Mouse (Mus musculus): Measurements from ENCODE around the gene Arl6ip6. TPM values are rescaled to one million over a fixed set of nuclear protein-coding genes. Genes with fewer than 3 reads are reported as not detected.

The Arl6ip6 gene
- polyA plus RNA-seq (2015; fragmentation: Nextera tagmentation; extraction: Ambion mirVana): 41.7 and 43.2 TPM in 2 replicates

- ATAC-seq (replicated peaks; ENCODE audit: low FRiP score, low read depth) (peak; percentile 92), DNase-seq (ENCODE audit: low spot score) (peak; percentile 97)
- under 1% methylated on average over 63 of the region's 82 CpGs for whole genome bisulfite sequencing
- peak within 1 kb of the TSS; percentile 90 for H3K9ac ChIP-seq (ENCODE audit: low read depth, low read length)
- 0 out of 2 replicates have a peak, but pooled peaks cover 5% of the 10 kb centered on the region for H3K36me3 ChIP-seq (ENCODE audit: insufficient read depth, low read length)
- peak within 1 kb of the TSS; percentile 89 for H3K4me2 ChIP-seq (ENCODE audit: low read length)
- H3K27me3 ChIP-seq (ENCODE audit: insufficient read depth, low read length): no peaks in the 10 kb centered on the region
- H3K4me3 ChIP-seq (replicated peaks; ENCODE audit: low read depth, low read length): peak within 1 kb of the TSS; percentile 64
- H3K9me3 ChIP-seq (replicated peaks; ENCODE audit: low read length): no peaks in the 10 kb centered on the region
- TF ChIP-seq CTCF (IDR thresholded peaks at IDR 0.05; ENCODE audit: low read depth): no peak
- H3K27ac ChIP-seq: peak within 1 kb of the TSS; percentile 98
- H3K4me1 ChIP-seq (replicated peaks; ENCODE audit: insufficient read depth, low read length): peaks cover 3% of the 10 kb centered on the region; the same call in 1 of the 2 replicates
Observed at GRCm38 (mm10) chr2:53191523-53192220, at the start of gene Arl6ip6. Arl6ip6 (plus strand) TSS chr2:53191726.

GRCm38 (mm10) chr2:53146852-53147251 lies 44.7 kb upstream of the Arl6ip6 start:
- Histone ChIP-seq H3K27ac (no peak overlapping the region), H3K27me3 (ENCODE audit: insufficient read depth, low read length) (no peaks in the 10 kb centered on the region), H3K4me3 (replicated peaks; ENCODE audit: low read depth, low read length) (no peak overlapping the region), H3K9me3 (replicated peaks; ENCODE audit: low read length) (no peaks in the 10 kb centered on the region), H3K36me3 (ENCODE audit: insufficient read depth, low read length) (peaks cover 32% of the 10 kb centered on the region), H3K9ac (ENCODE audit: low read depth, low read length) (no peak overlapping the region), H3K4me2 (ENCODE audit: low read length) (no peak overlapping the region), H3K4me1 (replicated peaks; ENCODE audit: insufficient read depth, low read length) (no peaks in the 10 kb centered on the region)
- DNase-seq (ENCODE audit: low spot score) (no peak), ATAC-seq (replicated peaks; ENCODE audit: low FRiP score, low read depth) (no peak)
- no peak for TF ChIP-seq CTCF (IDR thresholded peaks at IDR 0.05; ENCODE audit: low read depth)

GRCm38 (mm10) chr2:53173966-53174365 lies 17.6 kb upstream of the Arl6ip6 start:
- Histone ChIP-seq H3K9me3 (replicated peaks; ENCODE audit: low read length) (no peaks in the 10 kb centered on the region), H3K4me1 (replicated peaks; ENCODE audit: insufficient read depth, low read length) (no peaks in the 10 kb centered on the region), H3K27me3 (ENCODE audit: insufficient read depth, low read length) (no peaks in the 10 kb centered on the region), H3K27ac (no peak overlapping the region), H3K4me3 (replicated peaks; ENCODE audit: low read depth, low read length) (no peak overlapping the region), H3K9ac (ENCODE audit: low read depth, low read length) (no peak overlapping the region), H3K4me2 (ENCODE audit: low read length) (no peak overlapping the region), H3K36me3 (ENCODE audit: insufficient read depth, low read length) (peaks cover 15% of the 10 kb centered on the region)
- no peak for TF ChIP-seq CTCF (IDR thresholded peaks at IDR 0.05; ENCODE audit: low read depth)
- DNase-seq (ENCODE audit: low spot score) (no peak), ATAC-seq (replicated peaks; ENCODE audit: low FRiP score, low read depth) (no peak)

GRCm38 (mm10) chr2:53178966-53179365 lies 12.6 kb upstream of the Arl6ip6 start:
- no peak overlapping the region for H3K4me3 ChIP-seq (replicated peaks; ENCODE audit: low read depth, low read length)
- no peaks in the 10 kb centered on the region for H3K4me1 ChIP-seq (replicated peaks; ENCODE audit: insufficient read depth, low read length)
- H3K27ac ChIP-seq: no peak overlapping the region
- H3K4me2 ChIP-seq (ENCODE audit: low read length): no peak overlapping the region
- 87% methylated on average over 3 of the region's 3 CpGs for WGBS
- H3K9me3 ChIP-seq (replicated peaks; ENCODE audit: low read length): no peaks in the 10 kb centered on the region
- no peaks in the 10 kb centered on the region for H3K27me3 ChIP-seq (ENCODE audit: insufficient read depth, low read length)
- H3K9ac ChIP-seq (ENCODE audit: low read depth, low read length): no peak overlapping the region
- no peak for TF ChIP-seq CTCF (IDR thresholded peaks at IDR 0.05; ENCODE audit: low read depth)
- ATAC-seq (replicated peaks; ENCODE audit: low FRiP score, low read depth): no peak
- DNase-seq (ENCODE audit: low spot score): no peak
- H3K36me3 ChIP-seq (ENCODE audit: insufficient read depth, low read length): peaks cover 11% of the 10 kb centered on the region

GRCm38 (mm10) chr2:53179876-53180275 lies 11.7 kb upstream of the Arl6ip6 start:
- Histone ChIP-seq H3K27me3 (ENCODE audit: insufficient read depth, low read length) (no peaks in the 10 kb centered on the region), H3K4me2 (ENCODE audit: low read length) (no peak overlapping the region), H3K4me1 (replicated peaks; ENCODE audit: insufficient read depth, low read length) (no peaks in the 10 kb centered on the region), H3K4me3 (replicated peaks; ENCODE audit: low read depth, low read length) (no peak overlapping the region), H3K27ac (no peak overlapping the region), H3K9me3 (replicated peaks; ENCODE audit: low read length) (no peaks in the 10 kb centered on the region), H3K36me3 (ENCODE audit: insufficient read depth, low read length) (peaks cover 7% of the 10 kb centered on the region), H3K9ac (ENCODE audit: low read depth, low read length) (no peak overlapping the region)
- DNase-seq (ENCODE audit: low spot score) (no peak), ATAC-seq (replicated peaks; ENCODE audit: low FRiP score, low read depth) (no peak)
- no peak for TF ChIP-seq CTCF (IDR thresholded peaks at IDR 0.05; ENCODE audit: low read depth)

GRCm38 (mm10) chr2:53189811-53190210 lies 1.7 kb upstream of the Arl6ip6 start:
- Histone ChIP-seq H3K4me3 (replicated peaks; ENCODE audit: low read depth, low read length) (peak overlapping the region; percentile 64; the same call in 1 of the 2 replicates), H3K27me3 (ENCODE audit: insufficient read depth, low read length) (no peaks in the 10 kb centered on the region), H3K9ac (ENCODE audit: low read depth, low read length) (no peak overlapping the region), H3K4me1 (replicated peaks; ENCODE audit: insufficient read depth, low read length) (peaks cover 3% of the 10 kb centered on the region; the same call in 1 of the 2 replicates), H3K27ac (no peak overlapping the region), H3K36me3 (ENCODE audit: insufficient read depth, low read length) (no peaks in the 10 kb centered on the region), H3K4me2 (ENCODE audit: low read length) (peak overlapping the region; percentile 74), H3K9me3 (replicated peaks; ENCODE audit: low read length) (no peaks in the 10 kb centered on the region)
- WGBS: 72% methylated on average over 3 of the region's 3 CpGs
- no peak for TF ChIP-seq CTCF (IDR thresholded peaks at IDR 0.05; ENCODE audit: low read depth)
- no peak for ATAC-seq (replicated peaks; ENCODE audit: low FRiP score, low read depth)
- no peak for DNase-seq (ENCODE audit: low spot score)
